Mouse (Mus musculus): ENCODE results near the gene Atp5b.

Atp5b gene

GRCm38 (mm10) chr10:128097587-128097971 is 14.5 kb downstream of the Atp5b start:
- DNase-seq: peak; percentile 81

DNA sequence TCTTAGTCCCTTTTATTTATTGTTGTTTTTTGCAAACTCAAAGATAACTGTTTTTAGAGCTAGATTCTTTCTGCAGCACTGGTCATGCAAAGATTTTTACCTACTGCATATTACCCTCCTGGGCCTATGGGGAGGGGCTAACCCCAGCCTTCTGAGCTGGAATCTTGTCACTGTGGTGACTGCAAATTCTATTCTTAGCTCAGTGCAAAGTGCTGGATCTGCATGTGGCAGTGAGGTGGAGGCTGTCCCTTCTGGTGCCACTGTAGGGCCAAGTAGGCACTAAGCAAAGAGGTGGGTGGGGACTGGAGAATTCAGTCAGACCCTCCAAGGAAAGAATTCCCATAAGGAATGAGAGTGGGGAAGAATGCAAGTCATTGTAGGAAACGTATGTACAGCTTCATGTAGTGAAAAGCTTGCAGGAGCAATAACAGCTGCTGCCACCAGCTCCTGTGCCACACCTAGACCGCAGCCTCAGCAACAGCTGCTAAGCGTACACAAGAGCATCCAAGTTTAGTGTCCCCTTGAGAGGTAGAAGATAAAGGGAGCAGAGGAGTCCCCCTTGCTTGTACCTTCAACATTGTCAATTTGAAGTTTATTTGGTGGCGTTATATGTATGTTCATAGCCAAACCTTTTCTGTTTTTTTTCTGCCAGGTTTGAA is 27.2 kb downstream of the Atp5b start:
- DNase-seq: no peak

DNA sequence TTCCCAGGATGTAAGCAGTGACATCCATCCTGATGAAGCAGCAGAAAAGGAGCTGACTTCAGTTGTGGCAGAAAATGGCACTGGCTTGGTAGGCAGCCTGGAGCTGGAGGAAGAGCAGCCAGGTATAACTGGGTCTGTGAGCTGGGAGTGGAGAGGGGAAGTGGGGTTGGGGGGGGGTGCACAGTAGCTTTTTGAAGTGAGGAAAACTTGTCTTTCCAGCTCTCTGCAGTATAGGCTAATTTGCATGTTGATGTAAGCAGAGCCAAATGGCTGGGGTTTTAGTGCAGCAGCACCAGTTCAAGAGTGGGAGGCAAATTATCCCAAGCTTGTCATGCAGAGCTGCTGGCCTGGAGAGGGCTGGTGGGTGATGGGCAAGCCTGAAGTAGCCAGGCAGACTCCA is 28.2 kb downstream of the Atp5b start:
- no peak for DNase-seq

GRCm38 (mm10) chr10:128123833-128124232 is 40.8 kb downstream of the Atp5b start:
- DNase-seq: no peak

DNA sequence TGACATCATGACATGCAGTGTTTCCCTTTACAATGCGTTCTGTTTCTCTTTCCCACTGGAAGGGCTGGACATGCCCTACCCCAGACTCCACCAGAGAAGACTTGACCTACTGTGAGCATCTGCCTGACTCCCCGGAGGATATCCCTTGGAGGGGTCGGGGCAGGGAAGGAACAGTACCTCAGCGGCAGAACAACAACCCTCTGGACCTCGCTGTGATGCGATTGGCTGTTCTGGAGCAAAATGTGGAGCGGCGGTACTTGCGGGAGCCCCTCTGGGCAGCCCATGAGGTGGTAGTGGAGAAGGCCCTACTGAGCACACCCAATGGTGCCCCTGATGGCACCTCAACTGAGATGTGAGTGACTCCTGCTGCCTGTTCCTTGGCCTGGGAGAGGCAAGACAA is 41.8 kb downstream of the Atp5b start:
- DNase-seq: no peak

- no peak for DNase-seq
Observed at GRCm38 (mm10) chr10:128125951-128126350, 42.9 kb downstream of the Atp5b start.

DNA sequence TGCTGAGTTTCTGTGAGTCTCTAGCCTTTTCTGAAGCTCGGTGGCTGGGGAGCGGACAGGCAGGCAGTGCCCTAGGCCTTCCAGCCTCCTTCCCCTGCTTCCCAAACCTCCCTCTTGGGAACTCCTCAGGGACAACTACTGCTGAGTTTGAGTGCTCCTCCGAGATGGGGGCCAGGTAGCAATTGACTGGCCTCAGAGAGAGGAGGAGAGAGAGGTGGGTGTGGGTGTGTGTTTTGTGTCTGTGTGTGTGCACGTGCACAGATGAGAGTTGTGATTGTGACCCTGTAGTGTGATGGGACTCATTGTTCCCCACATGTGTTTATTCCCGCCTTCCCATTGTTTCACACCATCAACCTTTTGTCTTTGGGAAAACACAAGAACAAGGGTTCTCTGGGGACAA is 44.4 kb downstream of the Atp5b start:
- no peak for DNase-seq

DNA sequence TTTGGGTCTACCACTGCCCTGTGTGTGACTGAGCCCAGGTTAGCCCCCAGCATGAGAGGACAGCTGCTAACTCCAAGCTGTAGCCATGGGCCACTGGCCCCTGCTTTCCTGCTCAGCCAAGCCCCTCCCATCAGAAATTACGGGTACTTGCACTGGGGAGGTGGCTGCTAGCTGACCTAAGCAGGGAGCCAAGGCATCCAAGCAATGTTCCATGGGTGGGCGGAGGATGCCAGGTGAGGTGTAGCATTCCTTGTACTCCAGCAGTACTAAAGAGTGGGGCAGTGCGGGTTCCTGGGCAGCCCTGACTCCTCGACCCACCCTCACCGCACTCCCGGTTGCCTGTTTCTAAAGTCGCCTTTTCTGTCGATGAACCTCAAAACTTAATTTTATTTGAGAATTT is 45.1 kb downstream of the Atp5b start:
- no peak for DNase-seq

DNA sequence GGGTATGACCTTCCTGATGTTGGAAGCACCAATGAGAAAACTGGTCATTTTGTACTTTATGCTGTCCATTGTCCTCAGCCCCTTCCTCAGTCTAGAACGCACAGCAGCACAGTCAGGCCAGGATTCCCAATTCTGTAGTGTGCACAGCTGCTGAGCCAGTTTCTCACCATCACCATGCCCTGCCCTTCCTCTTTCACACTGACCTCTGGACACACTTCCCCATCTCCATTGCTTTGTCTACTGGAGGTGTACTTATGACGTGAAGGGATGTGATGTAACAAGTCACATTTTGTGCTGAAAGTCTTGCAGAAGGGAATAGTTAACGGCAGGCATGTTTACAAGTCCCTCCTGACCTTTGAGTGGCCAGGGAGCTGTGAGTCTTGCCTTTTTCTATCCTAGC is 48.2 kb downstream of the Atp5b start:
- no peak for DNase-seq

- no peak for DNase-seq
Observed at GRCm38 (mm10) chr10:128131812-128132211, 48.7 kb downstream of the Atp5b start.

DNA sequence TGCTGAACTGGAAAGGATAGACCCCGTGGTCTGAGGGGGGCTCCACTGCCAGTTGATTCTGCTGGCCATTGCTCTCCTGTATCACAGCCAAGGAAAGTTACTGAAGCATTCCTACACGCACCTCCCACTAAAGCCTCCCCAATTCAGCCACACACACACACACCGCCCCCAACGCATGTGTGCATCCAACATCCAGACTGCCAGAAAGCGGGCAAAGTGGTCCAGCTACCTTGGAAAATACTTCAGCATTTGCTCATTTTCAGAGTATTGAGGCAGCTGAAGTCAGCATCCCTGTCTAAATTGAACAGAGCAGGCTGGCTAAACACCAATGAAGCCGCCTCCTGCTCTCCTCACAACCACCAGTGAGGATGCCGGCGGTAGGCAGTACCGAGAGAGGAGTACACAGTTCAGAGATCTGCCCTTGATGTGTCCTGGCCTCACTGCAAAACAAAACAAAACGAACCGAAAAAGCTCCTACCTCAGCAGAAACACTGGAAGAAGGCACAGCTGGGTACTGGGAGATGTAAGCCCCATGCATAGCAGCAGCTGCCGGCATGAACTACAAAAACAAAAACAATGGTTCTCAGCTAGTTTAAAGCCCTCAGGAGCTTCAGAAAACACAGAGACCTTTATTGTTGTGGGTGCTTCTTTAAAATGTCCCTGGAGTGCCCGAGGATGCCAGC is 50.7 kb downstream of the Atp5b start:
- no peak for DNase-seq

GRCm38 (mm10) chr10:128135374-128135773 is 52.3 kb downstream of the Atp5b start:
- DNase-seq: peak; percentile 37
